Mouse (Mus musculus) gastrocnemius, adult 2 months (tissue): Measurements from ENCODE around the gene Dnaic2. TPM values are rescaled to one million over a fixed set of nuclear protein-coding genes. Genes with fewer than 3 reads are reported as not detected.

Experiments used
- DNase-seq: peaks from one replicate; pipeline ENCODE4 v3.0.0; 2022
- H3K27ac ChIP-seq: fragments of 200-600 bp; 2 replicates; pipeline ENCODE4 v1.8.1; 2022; ENCODE audit warnings: mild to moderate bottlenecking
- H3K4me3 ChIP-seq: fragments of 200-600 bp; 2 replicates; pipeline ENCODE4 v1.8.1; 2022; ENCODE audit warnings: mild to moderate bottlenecking, moderate library complexity
- CTCF ChIP-seq: fragments of 200-600 bp; IDR thresholded peaks from 2 replicates; pipeline ENCODE4 v1.8.1; 2022; ENCODE audit warnings: antibody characterized with exemption, mild to moderate bottlenecking, moderate library complexity
- intact Hi-C: fragments of 180-260 bp; cut with DNase I; formaldehyde crosslinking; loops from one replicate; pipeline ENCODE4 v1.15.1; 2025
- total RNA-seq, 2 experiments: library from RNA; stranded (reverse); gene quantifications; 2 replicates each; pipeline ENCODE4 v1.2.3; 2021

Dnaic2 gene
- total RNA-seq, 2 experiments from 2014 or later: 0.08 to 0.14 TPM

DNA sequence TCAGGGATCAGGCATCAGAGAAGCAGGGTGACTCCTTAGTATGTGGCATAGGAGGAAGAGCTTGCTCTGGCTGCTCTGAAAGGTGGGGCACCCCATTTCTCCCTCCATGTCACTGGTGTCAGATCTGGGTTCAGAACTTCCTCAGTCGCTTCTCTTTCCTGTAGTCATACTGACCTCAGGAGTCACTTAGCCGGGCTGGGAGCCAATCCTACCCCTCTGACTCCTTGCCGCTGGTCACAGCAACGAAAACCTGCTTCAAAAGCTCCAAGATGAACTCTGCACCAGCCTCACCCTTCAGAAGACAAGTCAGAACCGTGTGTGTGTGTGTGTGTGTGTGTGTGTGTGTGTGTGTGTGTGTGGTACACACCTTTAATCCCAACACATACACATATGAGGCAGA is 20.9 kb upstream of the Dnaic2 start:
- intact Hi-C loops: no loop called here
- Histone ChIP-seq H3K27ac (no peak overlapping the region), H3K4me3 (no peak overlapping the region)
- TF ChIP-seq CTCF: no peak
- DNase-seq: no peak

DNA sequence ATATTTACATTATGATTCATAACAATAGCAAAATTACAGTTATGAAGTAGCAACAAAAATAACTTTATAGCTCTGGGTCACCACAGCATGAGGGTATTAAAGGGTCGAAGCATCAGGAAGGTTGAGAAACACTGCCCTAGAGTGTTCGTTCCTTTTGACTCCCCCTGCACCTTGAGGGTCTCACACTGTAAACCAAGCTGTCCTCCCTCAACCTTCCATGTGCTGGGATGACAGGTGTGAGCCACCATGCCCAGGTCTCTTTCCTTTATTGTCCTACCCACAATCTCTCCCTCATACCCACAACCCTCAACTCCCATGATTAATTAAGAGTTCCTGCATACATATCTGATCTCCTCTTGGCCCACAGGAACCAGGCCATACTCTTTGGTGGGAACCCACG is 15.8 kb upstream of the Dnaic2 start:
- Histone ChIP-seq H3K27ac (no peak overlapping the region), H3K4me3 (no peak overlapping the region)
- intact Hi-C loops: no loop called here
- TF ChIP-seq CTCF: no peak
- no peak for DNase-seq

DNA sequence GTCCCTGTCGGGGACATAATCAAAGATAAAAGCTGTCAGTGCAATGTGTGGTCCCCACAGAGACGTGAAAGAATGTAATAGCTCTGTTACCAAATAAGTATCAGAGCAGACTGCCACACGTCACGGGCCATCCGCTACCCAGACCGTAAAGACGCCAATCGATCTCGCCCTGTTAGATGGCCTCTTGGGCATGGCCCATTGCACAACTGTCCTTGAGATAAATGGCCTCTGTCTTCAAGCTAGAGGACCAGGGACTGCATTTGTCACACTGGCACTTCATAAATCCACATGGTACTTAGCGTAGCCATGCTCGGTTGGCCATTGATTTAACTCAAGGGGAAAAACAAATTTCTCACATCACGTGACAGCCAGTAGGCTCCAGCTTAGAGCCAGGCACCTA is 15.3 kb upstream of the Dnaic2 start:
- no peak for TF ChIP-seq CTCF
- Histone ChIP-seq H3K4me3 (no peak overlapping the region), H3K27ac (no peak overlapping the region)
- DNase-seq: no peak
- intact Hi-C loops: no loop called here

DNA sequence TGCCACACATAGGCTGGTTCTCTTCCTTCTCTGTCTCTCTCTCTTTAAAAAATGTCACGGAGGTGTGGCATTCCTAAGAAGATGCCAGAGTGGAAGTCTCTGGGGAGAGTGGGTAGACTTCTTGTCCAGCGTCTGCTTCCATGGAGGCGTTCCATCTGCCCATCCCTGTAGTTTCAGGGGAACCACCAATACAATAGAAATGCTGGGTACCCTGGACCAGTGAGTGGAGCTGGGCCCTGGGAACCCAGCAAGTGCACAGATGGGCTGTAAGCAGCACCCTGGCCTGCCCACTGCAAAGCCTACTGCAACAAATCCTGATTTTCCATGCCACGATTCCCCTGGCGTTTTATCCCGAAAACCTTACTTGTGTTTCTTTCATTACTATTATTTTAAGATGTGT is 12.7 kb upstream of the Dnaic2 start:
- Histone ChIP-seq H3K4me3 (no peak overlapping the region), H3K27ac (peak overlapping the region; percentile 55)
- intact Hi-C loops: no loop called here
- DNase-seq: no peak
- TF ChIP-seq CTCF: no peak

DNA sequence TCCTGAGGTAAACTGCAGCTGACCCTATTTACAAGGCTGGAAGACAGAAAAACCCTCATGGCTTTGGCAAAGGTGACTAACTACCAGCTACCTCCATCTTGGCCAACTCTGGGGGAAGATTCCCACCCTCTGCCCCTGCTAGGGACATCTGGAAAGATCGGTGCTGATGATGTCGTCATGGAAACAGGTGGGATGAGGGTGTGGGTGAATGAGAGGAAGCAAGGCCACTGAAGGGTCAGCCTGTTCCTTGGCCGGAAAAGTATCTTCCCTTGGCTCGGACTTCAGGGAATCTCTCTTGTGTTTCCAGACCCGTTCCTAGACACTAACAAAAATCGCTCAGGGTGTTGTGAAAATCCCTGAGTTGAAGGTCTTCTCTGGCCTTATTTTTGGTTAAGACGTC is 11.7 kb upstream of the Dnaic2 start:
- intact Hi-C loops: no loop called here
- no peak overlapping the region for H3K4me3 ChIP-seq
- DNase-seq: peak; percentile 71
- TF ChIP-seq CTCF: no peak
- H3K27ac ChIP-seq: peak overlapping the region; percentile 65

DNA sequence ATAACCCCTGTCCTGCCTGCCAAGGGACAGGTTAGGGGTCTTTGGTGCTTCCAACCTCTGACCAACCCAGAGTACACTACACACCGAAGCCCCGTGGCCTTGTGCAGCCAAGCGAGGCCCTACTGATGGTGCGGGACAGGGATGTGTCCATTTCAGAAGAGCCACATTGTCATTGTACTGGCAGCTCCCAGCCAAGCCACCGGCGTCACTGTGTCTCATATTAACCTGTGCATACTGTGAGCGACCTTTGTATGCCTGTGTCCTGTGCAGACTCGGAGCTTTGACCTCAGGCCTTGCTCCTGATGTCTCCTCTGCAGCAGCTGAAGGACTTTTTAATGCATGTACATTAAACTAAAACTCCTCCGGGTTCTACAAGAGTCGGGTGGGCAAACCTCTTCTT is 6.7 kb upstream of the Dnaic2 start:
- no peak overlapping the region for H3K27ac ChIP-seq
- no peak for TF ChIP-seq CTCF
- intact Hi-C loops: no loop called here
- H3K4me3 ChIP-seq: no peak overlapping the region
- DNase-seq: no peak

DNA sequence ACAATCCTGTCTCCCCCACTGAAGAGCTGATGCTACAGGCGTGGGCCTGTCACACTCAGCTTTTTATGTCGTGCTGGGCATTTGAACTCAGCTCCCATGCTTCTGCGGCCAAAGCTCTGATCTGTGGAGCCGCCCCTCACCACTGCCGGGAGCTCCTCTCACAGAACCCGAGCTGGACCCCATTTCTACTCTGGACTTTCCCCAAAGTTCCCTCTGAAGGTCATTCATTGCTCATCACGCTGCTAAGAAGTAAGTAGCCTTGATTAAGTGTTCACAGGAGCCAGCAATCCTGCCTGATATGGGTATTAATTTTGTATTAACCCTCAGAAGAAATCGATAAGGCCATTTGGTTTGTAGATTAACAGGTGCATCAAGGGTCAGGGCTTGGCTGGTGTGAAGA is 4.8 kb upstream of the Dnaic2 start:
- H3K27ac ChIP-seq: no peak overlapping the region
- TF ChIP-seq CTCF: no peak
- no peak overlapping the region for H3K4me3 ChIP-seq
- DNase-seq: no peak
- intact Hi-C loops: no loop called here

DNA sequence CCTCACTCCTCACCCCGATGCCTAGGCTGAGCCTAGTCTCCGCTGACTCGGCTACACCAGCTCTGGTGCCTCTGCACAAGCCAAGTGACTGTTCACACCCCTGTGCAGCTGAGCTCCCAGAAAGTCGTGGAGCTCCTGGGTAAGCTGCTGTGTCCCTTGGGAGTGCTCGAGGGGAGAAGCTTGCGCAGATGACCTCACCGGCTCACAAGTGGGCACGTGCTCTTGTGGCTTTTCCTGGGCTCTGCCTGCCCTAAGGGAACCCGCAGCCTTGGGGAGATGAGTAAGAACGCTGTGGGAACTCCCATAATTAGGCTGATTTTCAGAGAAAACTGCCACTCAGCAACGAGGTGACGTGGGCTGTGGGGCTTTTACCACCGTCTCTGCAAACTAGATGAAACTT is 4.2 kb upstream of the Dnaic2 start:
- DNase-seq: peak; percentile 39
- H3K4me3 ChIP-seq: no peak overlapping the region
- TF ChIP-seq CTCF: no peak
- no peak overlapping the region for H3K27ac ChIP-seq
- intact Hi-C loops: no loop called here

DNA sequence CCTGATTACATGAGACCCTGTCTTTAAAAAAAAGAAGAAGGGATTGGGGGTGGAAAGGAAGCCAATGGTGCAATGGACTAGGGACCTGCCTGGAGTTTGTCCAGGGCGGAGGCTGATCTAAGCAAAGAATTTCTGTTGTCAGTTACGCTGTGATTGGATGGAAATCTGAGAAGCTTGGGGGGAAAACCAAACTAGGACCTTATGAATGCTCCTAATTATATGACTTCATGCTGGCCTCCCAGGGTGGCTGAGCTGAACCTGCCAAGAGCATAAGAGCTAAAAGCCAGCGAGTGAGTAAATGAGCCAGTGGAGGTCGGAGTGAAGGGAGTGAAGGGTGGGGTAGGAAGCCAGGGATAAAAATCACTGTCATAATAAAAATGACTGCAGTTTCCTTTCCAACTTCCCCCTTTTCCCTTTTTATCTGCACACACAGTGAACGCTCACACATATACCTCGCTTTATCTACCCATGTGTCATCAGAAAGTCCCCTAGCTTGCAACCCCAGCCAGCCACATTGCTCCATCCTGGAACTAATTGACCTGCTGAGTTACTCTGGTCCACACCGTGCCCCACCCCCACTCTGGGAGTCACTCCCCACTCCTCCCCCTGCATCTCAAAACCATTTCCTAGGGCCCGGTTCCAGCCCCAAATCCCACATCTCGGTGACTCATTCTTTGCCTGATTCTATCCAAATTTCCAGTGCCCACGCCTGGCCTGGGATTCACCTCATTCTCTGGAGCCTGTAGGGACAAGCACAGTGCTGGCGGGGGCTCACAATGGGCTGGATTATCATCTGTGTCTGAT is 2.2 kb upstream of the Dnaic2 start:
- no peak for TF ChIP-seq CTCF
- peak; percentile 77 for DNase-seq
- no peak overlapping the region for H3K4me3 ChIP-seq
- H3K27ac ChIP-seq: peak overlapping the region; percentile 52
- intact Hi-C loops: loop anchor here (5.0 kb wide), 1 partner anchor 48 kb away; the partner anchor contains the start of gene Ttyh2

DNA sequence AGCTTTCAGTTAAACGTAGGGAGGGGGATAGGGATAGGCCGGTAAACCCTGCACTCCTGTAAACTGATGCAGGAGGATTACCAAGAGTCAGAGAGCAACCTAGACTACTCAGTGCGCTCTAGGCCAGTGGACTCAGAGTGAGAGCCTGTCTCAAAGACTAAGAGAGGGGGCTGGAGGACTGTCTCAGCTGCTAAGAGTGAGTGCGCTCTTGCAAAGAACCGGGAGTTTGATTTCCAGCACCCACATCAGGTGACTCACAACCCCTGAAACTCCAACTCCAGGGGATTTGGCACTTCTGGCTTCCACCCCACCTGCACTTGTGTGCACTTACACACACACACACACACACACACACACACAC is 598 bp downstream of the Dnaic2 start:
- no peak for DNase-seq
- Histone ChIP-seq H3K27ac (no peak overlapping the region), H3K4me3 (peak overlapping the region; percentile 69)
- intact Hi-C loops: loop anchor here (5.0 kb wide), 1 partner anchor 51 kb away; the partner anchor contains the start of gene Ttyh2
- no peak for TF ChIP-seq CTCF

DNA sequence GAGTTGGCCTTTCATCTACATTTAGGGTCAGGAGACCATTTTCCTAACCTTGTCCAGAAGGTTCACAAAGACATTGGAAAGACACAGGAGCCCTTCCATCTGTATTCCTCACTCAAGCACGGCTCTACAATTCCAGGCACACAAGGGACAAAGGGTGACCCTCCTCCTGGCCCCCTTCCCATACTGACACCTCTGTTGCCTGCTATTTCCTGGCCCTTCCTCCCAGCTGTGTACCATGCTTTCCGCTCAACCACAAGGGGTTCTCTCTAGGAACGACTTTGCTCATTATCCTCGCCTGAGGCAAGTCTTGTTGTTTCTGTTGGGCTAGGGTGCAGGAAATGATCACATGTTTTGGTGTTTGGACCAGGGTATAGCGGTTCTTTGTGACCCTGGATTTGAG is 1.1 kb downstream of the Dnaic2 start:
- DNase-seq: no peak
- H3K4me3 ChIP-seq: no peak overlapping the region
- intact Hi-C loops: loop anchor here (5.0 kb wide), 1 partner anchor 51 kb away; the partner anchor contains the start of gene Ttyh2
- TF ChIP-seq CTCF: no peak
- H3K27ac ChIP-seq: no peak overlapping the region

DNA sequence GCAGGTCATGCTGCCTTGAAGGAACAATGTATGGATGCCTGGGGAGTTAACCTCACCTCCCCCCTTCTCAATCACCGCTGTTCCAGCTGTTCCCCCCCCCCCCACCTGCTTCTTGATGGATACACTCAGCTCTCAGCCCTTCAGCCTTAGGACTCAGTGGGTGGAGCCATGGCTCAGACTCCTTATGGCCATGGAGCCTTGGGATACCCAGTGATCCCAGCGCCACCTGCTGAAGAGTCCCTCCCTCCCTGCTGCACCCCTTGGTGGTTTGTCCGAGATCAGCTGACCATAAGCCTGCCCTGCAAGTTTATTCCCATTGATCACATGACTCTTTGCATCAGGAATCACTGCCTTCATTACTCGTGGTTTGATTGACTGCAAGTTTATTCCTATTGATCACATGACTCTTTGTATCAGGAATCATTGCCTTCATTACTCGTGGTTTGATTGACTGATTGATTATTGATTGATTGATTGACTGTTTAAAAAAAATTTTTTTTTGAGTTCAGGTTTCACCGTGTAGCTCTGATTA is 2.7 kb downstream of the Dnaic2 start:
- TF ChIP-seq CTCF: no peak
- intact Hi-C loops: loop anchor here (5.0 kb wide), 1 partner anchor 53 kb away; the partner anchor contains the start of gene Ttyh2
- no peak overlapping the region for H3K4me3 ChIP-seq
- H3K27ac ChIP-seq: no peak overlapping the region
- DNase-seq: no peak

DNA sequence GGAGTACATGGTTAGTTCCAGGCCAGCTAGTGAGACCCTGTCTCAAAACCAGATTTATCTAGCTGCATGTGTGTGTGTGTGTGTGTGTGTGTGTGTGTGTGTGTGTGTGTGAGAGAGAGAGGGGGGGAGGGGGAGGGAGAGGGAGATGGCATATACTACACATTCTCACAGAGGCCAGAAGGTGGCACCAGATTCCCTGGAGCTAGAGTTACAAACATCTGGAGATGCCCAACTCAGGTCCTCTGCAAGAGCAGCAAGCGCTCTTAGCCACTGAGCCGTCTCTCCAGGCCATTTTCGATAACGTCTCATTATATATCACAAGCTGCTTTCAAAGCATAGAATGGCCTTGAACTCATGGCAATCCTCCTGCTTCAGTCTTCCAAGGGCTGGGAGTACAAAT is 4.5 kb downstream of the Dnaic2 start:
- no peak overlapping the region for H3K27ac ChIP-seq
- H3K4me3 ChIP-seq: no peak overlapping the region
- no peak for TF ChIP-seq CTCF
- intact Hi-C loops: no loop called here
- DNase-seq: no peak

DNA sequence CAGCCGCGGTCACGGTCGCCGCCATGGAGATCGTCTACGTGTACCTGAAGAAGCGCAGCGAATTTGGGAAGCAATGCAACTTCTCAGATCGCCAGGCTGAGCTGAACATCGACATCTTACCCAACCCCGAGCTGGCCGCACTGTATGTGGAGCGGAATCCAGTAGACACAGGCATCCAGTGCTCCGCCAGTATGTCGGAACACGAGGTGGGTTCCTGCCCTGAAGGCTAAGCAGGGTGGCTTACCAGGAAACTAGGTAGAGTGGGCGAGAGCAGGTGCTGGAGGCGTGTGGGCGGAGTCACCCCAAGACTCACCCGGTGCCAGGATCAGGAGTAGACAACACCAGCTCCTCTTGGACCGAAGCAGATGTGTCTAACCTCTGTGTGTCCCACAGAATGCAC is 5.7 kb downstream of the Dnaic2 start:
- no peak for DNase-seq
- H3K4me3 ChIP-seq: no peak overlapping the region
- TF ChIP-seq CTCF: no peak
- intact Hi-C loops: no loop called here
- H3K27ac ChIP-seq: no peak overlapping the region
